Mouse (Mus musculus): ENCODE results near the gene Teddm1a. TPM values are rescaled to one million over a fixed set of nuclear protein-coding genes. Genes with fewer than 3 reads are reported as not detected.

Gene Teddm1a
- polyA plus RNA-seq, 1 experiment from 2014 or later = not detected

GRCm38 (mm10) chr1:153909213-153909962, 17.8 kb downstream of the Teddm1a start:
- Histone ChIP-seq H3K9me3 (ENCODE audit: low read length) (no peaks in the 10 kb centered on the region), H3K9ac (replicated peaks) (no peak overlapping the region), H3K4me2 (ENCODE audit: low read depth, low read length) (peak overlapping the region; percentile 29; the same call in 1 of the 2 replicates), H3K4me1 (ENCODE audit: insufficient read depth) (peaks cover 21% of the 10 kb centered on the region), H3K27ac (ENCODE audit: low read depth) (peak overlapping the region; percentile 74), H3K36me3 (replicated peaks; ENCODE audit: insufficient read depth, low read length) (peaks cover 62% of the 10 kb centered on the region), H3K27me3 (ENCODE audit: insufficient read depth, low read length) (no peaks in the 10 kb centered on the region), H3K4me3 (ENCODE audit: low read depth, low read length) (no peak overlapping the region)
- TF ChIP-seq CTCF (IDR thresholded peaks at IDR 0.05; ENCODE audit: low read depth) (no peak), EP300 (IDR thresholded peaks at IDR 0.05; ENCODE audit: low read depth) (peak; percentile 59)
- DNase-seq (peak; percentile 58), ATAC-seq (peak; percentile 26)
- WGBS (ENCODE audit: insufficient replicate concordance) = 42% methylated on average over 10 of the region's 10 CpGs

DNA sequence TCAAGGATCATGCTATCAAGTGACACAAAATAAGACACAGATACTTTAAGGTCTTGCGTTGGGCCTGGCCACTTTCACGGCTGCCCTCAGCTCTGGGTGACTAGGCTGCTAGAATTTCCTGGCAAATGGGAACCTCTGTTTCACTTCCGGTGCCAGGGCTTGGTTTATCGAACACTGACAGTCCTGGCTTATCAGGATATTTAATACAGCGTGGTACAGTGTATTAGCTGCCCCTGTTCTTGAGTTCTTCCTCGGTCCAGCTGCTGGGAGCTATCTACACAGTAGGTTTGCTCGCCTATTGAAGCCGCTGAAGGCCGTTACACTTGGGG, 18.4 kb downstream of the Teddm1a start:
- H3K36me3 ChIP-seq (replicated peaks; ENCODE audit: insufficient read depth, low read length) = peaks cover 56% of the 10 kb centered on the region
- H3K27ac ChIP-seq (ENCODE audit: low read depth) = peak overlapping the region; percentile 74
- 0 out of 2 replicates have a peak overlapping the region, but pooled peaks have one; percentile 29 for H3K4me2 ChIP-seq (ENCODE audit: low read depth, low read length)
- TF ChIP-seq EP300 (IDR thresholded peaks at IDR 0.05; ENCODE audit: low read depth) = peak; percentile 70
- no peak for TF ChIP-seq CTCF (IDR thresholded peaks at IDR 0.05; ENCODE audit: low read depth)
- H3K4me1 ChIP-seq (ENCODE audit: insufficient read depth) = peaks cover 21% of the 10 kb centered on the region
- 53% methylated on average over 9 of the region's 9 CpGs for WGBS (ENCODE audit: insufficient replicate concordance)
- no peak overlapping the region for H3K9ac ChIP-seq (replicated peaks)
- no peak for DNase-seq
- H3K27me3 ChIP-seq (ENCODE audit: insufficient read depth, low read length) = no peaks in the 10 kb centered on the region
- peak; percentile 62 for ATAC-seq
- H3K9me3 ChIP-seq (ENCODE audit: low read length) = no peaks in the 10 kb centered on the region
- no peak overlapping the region for H3K4me3 ChIP-seq (ENCODE audit: low read depth, low read length)

- no peak overlapping the region for H3K4me2 ChIP-seq (ENCODE audit: low read depth, low read length)
- H3K4me3 ChIP-seq (ENCODE audit: low read depth, low read length) = no peak overlapping the region
- no peaks in the 10 kb centered on the region for H3K27me3 ChIP-seq (ENCODE audit: insufficient read depth, low read length)
- TF ChIP-seq EP300 (IDR thresholded peaks at IDR 0.05; ENCODE audit: low read depth) (no peak), CTCF (IDR thresholded peaks at IDR 0.05; ENCODE audit: low read depth) (no peak)
- peak; percentile 31 for ATAC-seq
- peak overlapping the region; percentile 74 for H3K27ac ChIP-seq (ENCODE audit: low read depth)
- peaks cover 21% of the 10 kb centered on the region for H3K4me1 ChIP-seq (ENCODE audit: insufficient read depth)
- H3K9me3 ChIP-seq (ENCODE audit: low read length) = no peaks in the 10 kb centered on the region
- no peak for DNase-seq
- peaks cover 51% of the 10 kb centered on the region for H3K36me3 ChIP-seq (replicated peaks; ENCODE audit: insufficient read depth, low read length)
- no peak overlapping the region for H3K9ac ChIP-seq (replicated peaks)
- WGBS (ENCODE audit: insufficient replicate concordance) = 47% methylated on average over 5 of the region's 5 CpGs
Observed at GRCm38 (mm10) chr1:153910423-153910822, 18.9 kb downstream of the Teddm1a start.

GRCm38 (mm10) chr1:153911276-153911795, 19.8 kb downstream of the Teddm1a start:
- no peak overlapping the region for H3K4me3 ChIP-seq (ENCODE audit: low read depth, low read length)
- no peak for TF ChIP-seq EP300 (IDR thresholded peaks at IDR 0.05; ENCODE audit: low read depth)
- TF ChIP-seq CTCF (IDR thresholded peaks at IDR 0.05; ENCODE audit: low read depth) = no peak
- 86% methylated on average over 6 of the region's 6 CpGs for WGBS (ENCODE audit: insufficient replicate concordance)
- H3K4me1 ChIP-seq (ENCODE audit: insufficient read depth) = peaks cover 21% of the 10 kb centered on the region
- no peak overlapping the region for H3K4me2 ChIP-seq (ENCODE audit: low read depth, low read length)
- no peak overlapping the region for H3K9ac ChIP-seq (replicated peaks)
- H3K27ac ChIP-seq (ENCODE audit: low read depth) = no peak overlapping the region
- no peaks in the 10 kb centered on the region for H3K9me3 ChIP-seq (ENCODE audit: low read length)
- no peak for ATAC-seq
- DNase-seq = no peak
- H3K36me3 ChIP-seq (replicated peaks; ENCODE audit: insufficient read depth, low read length) = peaks cover 42% of the 10 kb centered on the region
- no peaks in the 10 kb centered on the region for H3K27me3 ChIP-seq (ENCODE audit: insufficient read depth, low read length)

DNA sequence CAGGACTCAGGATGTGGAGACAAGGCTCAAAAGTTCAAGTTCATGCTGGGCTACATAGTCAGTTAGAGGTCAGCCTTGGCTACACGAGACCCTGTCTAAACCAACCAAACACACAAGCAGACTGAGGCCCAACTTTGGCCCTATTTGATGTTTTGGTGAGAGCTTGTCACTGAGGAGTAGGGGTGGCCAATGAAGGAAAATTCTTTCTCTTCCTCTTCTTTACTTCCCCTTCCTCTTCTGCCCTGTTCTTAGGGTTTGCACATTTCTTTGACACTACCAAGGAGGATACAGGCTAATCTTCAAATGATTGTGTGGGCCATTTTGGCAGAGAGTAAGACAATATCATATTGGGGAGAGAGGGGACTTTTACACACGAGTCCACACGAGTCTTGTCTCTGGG, 22.3 kb downstream of the Teddm1a start:
- TF ChIP-seq CTCF (IDR thresholded peaks at IDR 0.05; ENCODE audit: low read depth) (no peak), EP300 (IDR thresholded peaks at IDR 0.05; ENCODE audit: low read depth) (no peak)
- peaks cover 17% of the 10 kb centered on the region for H3K36me3 ChIP-seq (replicated peaks; ENCODE audit: insufficient read depth, low read length)
- peaks cover 16% of the 10 kb centered on the region for H3K4me1 ChIP-seq (ENCODE audit: insufficient read depth)
- H3K27me3 ChIP-seq (ENCODE audit: insufficient read depth, low read length) = no peaks in the 10 kb centered on the region
- H3K4me2 ChIP-seq (ENCODE audit: low read depth, low read length) = no peak overlapping the region
- no peak overlapping the region for H3K9ac ChIP-seq (replicated peaks)
- ATAC-seq (no peak), DNase-seq (no peak)
- 61% methylated on average over 3 of the region's 3 CpGs for WGBS (ENCODE audit: insufficient replicate concordance)
- no peak overlapping the region for H3K4me3 ChIP-seq (ENCODE audit: low read depth, low read length)
- H3K27ac ChIP-seq (ENCODE audit: low read depth) = no peak overlapping the region
- H3K9me3 ChIP-seq (ENCODE audit: low read length) = no peaks in the 10 kb centered on the region

DNA sequence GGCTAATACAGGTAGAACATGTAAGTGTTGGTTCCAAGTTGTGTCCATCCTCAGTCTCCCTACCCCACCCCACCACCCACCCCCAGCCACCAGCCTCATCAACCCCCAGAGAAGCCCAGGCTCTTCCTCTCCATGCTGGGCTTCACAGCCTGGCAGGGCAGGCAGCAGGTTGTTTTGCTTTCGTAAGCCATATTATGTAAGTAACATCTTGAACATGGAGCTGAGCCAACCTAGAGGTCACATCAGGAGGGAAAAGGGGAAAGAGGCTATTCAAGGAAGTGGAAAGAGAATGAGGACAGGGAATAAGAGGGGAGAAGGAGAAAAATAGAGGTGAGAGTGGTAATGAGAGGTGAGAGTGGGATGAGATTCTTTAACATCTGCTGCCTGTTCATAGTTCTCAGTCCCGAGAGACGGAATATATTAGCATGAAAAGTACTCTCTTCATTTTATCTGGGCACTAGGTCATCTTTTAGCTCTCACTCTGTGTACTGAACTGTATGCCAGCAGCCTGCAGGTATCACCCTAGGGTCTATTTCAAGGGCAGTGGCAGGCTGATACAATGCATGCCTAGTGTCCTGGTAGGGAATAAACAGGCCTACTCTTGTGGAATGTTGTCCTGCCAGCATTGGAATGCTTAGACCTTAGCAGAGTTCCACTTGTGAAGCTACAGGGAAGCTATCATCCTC, 27.1 kb downstream of the Teddm1a start:
- H3K4me2 ChIP-seq (ENCODE audit: low read depth, low read length) = no peak overlapping the region
- 63% methylated on average over 3 of the region's 3 CpGs for WGBS (ENCODE audit: insufficient replicate concordance)
- no peak for DNase-seq
- no peak overlapping the region for H3K4me3 ChIP-seq (ENCODE audit: low read depth, low read length)
- H3K9ac ChIP-seq (replicated peaks) = no peak overlapping the region
- 0 out of 2 replicates have a peak overlapping the region, but pooled peaks have one; percentile 23 for H3K27ac ChIP-seq (ENCODE audit: low read depth)
- TF ChIP-seq EP300 (IDR thresholded peaks at IDR 0.05; ENCODE audit: low read depth) (no peak), CTCF (IDR thresholded peaks at IDR 0.05; ENCODE audit: low read depth) (no peak)
- peaks cover 3% of the 10 kb centered on the region for H3K4me1 ChIP-seq (ENCODE audit: insufficient read depth)
- no peaks in the 10 kb centered on the region for H3K36me3 ChIP-seq (replicated peaks; ENCODE audit: insufficient read depth, low read length)
- H3K27me3 ChIP-seq (ENCODE audit: insufficient read depth, low read length) = no peaks in the 10 kb centered on the region
- peak; percentile 67 for ATAC-seq
- H3K9me3 ChIP-seq (ENCODE audit: low read length) = no peaks in the 10 kb centered on the region

All from liver, postnatal 0 days (tissue).